Mouse (Mus musculus) CH12.LX (cell line): ENCODE results near the gene Car4. TPM values are rescaled to one million over a fixed set of nuclear protein-coding genes. Genes with fewer than 3 reads are reported as not detected.

ENCODE experiments used
- DNase-seq: peaks from one replicate; pipeline ENCODE4 v3.0.0-alpha.2; 2013; ENCODE audit errors: extremely low read depth
- H3K27ac ChIP-seq: 2 replicates; pipeline ENCODE4 v1.5.1; 2012; ENCODE audit warnings: low read depth, mild to moderate bottlenecking, control low read depth, moderate library complexity; ENCODE audit not compliant: insufficient read depth
- H3K27me3 ChIP-seq: replicated peaks from 2 replicates; pipeline ENCODE3; 2012; ENCODE audit warnings: inconsistent platforms
- H3K36me3 ChIP-seq, 2 experiments: replicated peaks in 1 of 2; 2 replicates each; pipeline versions ENCODE3 to v1.6.1; 2012; ENCODE audit warnings: inconsistent platforms in 1 of 2, low read length in 1 of 2, mild to moderate bottlenecking in 1 of 2, mixed read lengths in 1 of 2, moderate library complexity in 1 of 2; ENCODE audit not compliant: control insufficient read depth in 1 of 2, insufficient read depth in 1 of 2
- H3K4me1 ChIP-seq, 2 experiments: 2 replicates each; pipeline ENCODE4 v1.6.1; 2012; ENCODE audit warnings: inconsistent platforms in 1 of 2, moderate library complexity in 1 of 2; ENCODE audit not compliant: insufficient read depth in 2 of 2, control insufficient read depth in 1 of 2
- H3K4me2 ChIP-seq: 2 replicates; pipeline ENCODE4 v1.6.1; 2012; ENCODE audit warnings: low read depth, mild to moderate bottlenecking, control low read depth; ENCODE audit not compliant: poor library complexity, insufficient read depth, severe bottlenecking
- H3K4me3 ChIP-seq, 3 experiments: fragments of 150-350 bp in 1 of 3; sonication (generic) in 1 of 3; replicated peaks in 1 of 3; 2 replicates each; pipeline versions ENCODE3 to v1.5.1; 2011 to 2012; ENCODE audit warnings: low read depth in 2 of 3, low read length in 2 of 3, mild to moderate bottlenecking in 2 of 3, moderate library complexity in 2 of 3, control low read depth in 1 of 3, improper control_type of control experiment in 1 of 3, inconsistent platforms in 1 of 3, mixed read lengths in 1 of 3; ENCODE audit not compliant: poor library complexity in 1 of 3
- H3K79me2 ChIP-seq: replicated peaks from 2 replicates; pipeline ENCODE4 v1.6.1; 2012; ENCODE audit warnings: mild to moderate bottlenecking, moderate library complexity; ENCODE audit not compliant: control insufficient read depth, poor library complexity, insufficient read depth, severe bottlenecking; ENCODE audit errors: extremely low read depth
- H3K9ac ChIP-seq: 2 replicates; pipeline ENCODE4 v1.6.1; 2012; ENCODE audit warnings: low read depth, mild to moderate bottlenecking, control low read depth, moderate library complexity; ENCODE audit not compliant: insufficient read depth
- H3K9me3 ChIP-seq: replicated peaks from 2 replicates; pipeline ENCODE3; 2012; ENCODE audit warnings: low read length, inconsistent platforms, mixed read lengths
- CHD2 ChIP-seq: IDR thresholded peaks from 2 replicates; pipeline ENCODE4 v1.6.1; 2011; ENCODE audit warnings: low read length, improper control_type of control experiment
- E2F4 ChIP-seq: IDR thresholded peaks from 2 replicates; pipeline ENCODE4 v1.6.1; 2011; ENCODE audit warnings: low read depth, low read length, improper control_type of control experiment; ENCODE audit not compliant: insufficient replicate concordance
- ELF1 ChIP-seq: IDR thresholded peaks from 2 replicates; pipeline ENCODE4 v1.6.1; 2014; ENCODE audit warnings: low read depth, mild to moderate bottlenecking, inconsistent platforms, low read length, improper control_type of control experiment
- MAFK ChIP-seq: IDR thresholded peaks from 2 replicates; pipeline ENCODE4 v1.6.1; 2011; ENCODE audit warnings: low read length, improper control_type of control experiment; ENCODE audit not compliant: insufficient replicate concordance
- MAZ ChIP-seq: IDR thresholded peaks from 2 replicates; pipeline ENCODE4 v1.6.1; 2012; ENCODE audit warnings: low read depth, mild to moderate bottlenecking, inconsistent platforms, low read length, improper control_type of control experiment, moderate library complexity
- MEF2A ChIP-seq: IDR thresholded peaks from 2 replicates; pipeline ENCODE4 v1.6.1; 2014; ENCODE audit warnings: low read depth, mild to moderate bottlenecking, inconsistent platforms, low read length, improper control_type of control experiment, borderline replicate concordance
- PAX5 ChIP-seq: IDR thresholded peaks from 2 replicates; pipeline ENCODE4 v1.6.1; 2012; ENCODE audit warnings: low read length, inconsistent platforms, mixed read lengths
- RAD21 ChIP-seq: IDR thresholded peaks from 2 replicates; pipeline ENCODE4 v1.6.1; 2011; ENCODE audit warnings: low read depth, mild to moderate bottlenecking, low read length, improper control_type of control experiment, moderate library complexity
- TBP ChIP-seq: conservative IDR thresholded peaks from 2 replicates; pipeline ENCODE4 v1.6.1; 2011; ENCODE audit warnings: low read depth, low read length, improper control_type of control experiment
- TCF12 ChIP-seq: IDR thresholded peaks from 2 replicates; pipeline ENCODE4 v1.6.1; 2014; ENCODE audit warnings: low read depth, mild to moderate bottlenecking, inconsistent platforms, low read length, improper control_type of control experiment
- ZKSCAN1 ChIP-seq: IDR thresholded peaks from 2 replicates; pipeline ENCODE4 v1.6.1; 2012; ENCODE audit warnings: low read depth, inconsistent platforms, low read length, improper control_type of control experiment, borderline replicate concordance
- dilution Hi-C: fragments of 300-500 bp; cut with MboI; formaldehyde crosslinking; loops from 2 replicates; pipeline ENCODE4 v1.14.3; 2020; ENCODE audit warnings: low sequenced_read_pairs; ENCODE audit not compliant: extremely low pct_unique_long_range_greater_than_20kb, extremely low pct_ligation_motif_present
- in situ Hi-C: fragments of 300-500 bp; cut with MboI; formaldehyde crosslinking; loops from 3 replicates; pipeline ENCODE4 v1.14.3; 2019; ENCODE audit warnings: low sequenced_read_pairs, low pct_ligation_motif_present, low pct_unique_long_range_greater_than_20kb, mixed read lengths
- polyA plus RNA-seq: library from polyadenylated mRNA; unstranded; fragments of >175 nt; gene quantifications from 2 replicates; pipeline ENCODE4 v1.2.1, GENCODE M21; 2012; ENCODE audit warnings: low read depth; ENCODE audit not compliant: insufficient read length
- total RNA-seq, 2 experiments: library from RNA; depleted of rRNA; stranded (reverse); fragments of 300-350 nt in 1 of 2; fragments of >200 nt in 1 of 2; gene quantifications; 2 replicates each; pipeline ENCODE4 v1.2.3; 2012 to 2014

Gene Car4
- total and polyA plus RNA-seq, 3 experiments = not detected

DNA sequence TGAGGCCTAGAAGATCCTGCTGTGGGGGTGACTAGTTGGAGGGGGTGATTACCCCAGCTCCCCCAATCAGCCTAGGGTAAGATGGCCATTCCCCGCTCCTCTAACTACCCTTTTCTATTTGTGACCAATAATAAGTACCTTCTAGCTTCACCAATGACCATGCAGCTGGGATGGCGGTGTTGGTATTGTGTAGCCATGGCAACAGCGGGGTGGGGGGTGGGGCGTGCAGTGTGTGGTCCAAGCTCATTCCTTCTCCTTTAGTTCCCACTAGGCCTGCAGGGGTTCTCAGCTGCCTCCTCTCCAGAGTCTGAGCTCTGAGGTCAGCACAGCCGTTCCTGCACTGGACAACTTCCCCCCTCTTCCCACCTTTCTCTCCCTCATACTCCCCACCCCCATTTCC, 9.5 kb downstream of the Car4 start:
- in situ Hi-C loops = loop anchor here (5.0 kb wide), 1 partner anchor 50 kb away; the partner anchor contains the start of gene Znhit3

DNA sequence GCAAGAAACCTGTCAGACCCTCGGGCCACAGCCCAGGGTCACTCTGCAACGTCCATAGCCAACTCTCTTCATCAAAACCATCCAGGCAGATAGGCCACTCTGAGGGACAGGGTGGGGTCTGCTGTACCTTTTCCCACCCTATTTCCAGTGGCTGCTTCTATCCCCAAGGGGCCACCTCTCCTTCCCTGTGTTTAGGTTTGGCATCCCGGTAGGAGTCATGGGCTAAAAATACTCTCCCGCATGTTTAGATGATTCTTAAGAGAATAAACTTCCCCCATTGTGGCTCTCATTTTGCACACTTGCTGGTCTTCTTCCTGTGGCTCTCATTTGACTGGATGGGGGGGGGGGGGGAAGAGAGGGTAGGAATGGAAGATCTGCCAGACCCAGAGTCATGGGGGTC, 10.7 kb downstream of the Car4 start:
- in situ Hi-C loops = loop anchor here (5.0 kb wide), 1 partner anchor 51 kb away; the partner anchor contains the start of gene Znhit3
- no peaks in the 10 kb centered on the region for H3K9me3 ChIP-seq
- no peak for DNase-seq
- H3K4me1 ChIP-seq = peaks cover 5 to 32% of the 10 kb centered on the region in 2 experiments; a peak in 2 of 4 replicates
- no peaks in the 10 kb centered on the region for H3K36me3 ChIP-seq
- no peak overlapping the region for H3K4me3 ChIP-seq
- H3K27ac ChIP-seq = no peak overlapping the region
- no peaks in the 10 kb centered on the region for H3K79me2 ChIP-seq
- H3K9ac ChIP-seq = no peak overlapping the region
- dilution Hi-C loops = no loop called here
- no peak overlapping the region for H3K4me2 ChIP-seq
- no peak for TF ChIP-seq MAFK
- TF ChIP-seq ZKSCAN1 = no peak
- TF ChIP-seq E2F4 = no peak
- peaks cover 30% of the 10 kb centered on the region for H3K27me3 ChIP-seq

More for the DNA sequence above, 9.5 kb downstream of the Car4 start:
- dilution Hi-C loops = no loop called here
- TF ChIP-seq E2F4 = no peak
- TF ChIP-seq CHD2 = peak; percentile 12; the same call in 1 of the 2 replicates
- Histone ChIP-seq H3K27ac (no peak overlapping the region), H3K9me3 (no peaks in the 10 kb centered on the region), H3K4me3 (no peak overlapping the region), H3K4me2 (no peak overlapping the region), H3K9ac (no peak overlapping the region), H3K27me3 (peaks cover 41% of the 10 kb centered on the region), H3K36me3 (no peaks in the 10 kb centered on the region), H3K4me1 (peaks cover 5 to 30% of the 10 kb centered on the region in 2 experiments; a peak in 2 of 4 replicates), H3K79me2 (no peaks in the 10 kb centered on the region)
- no peak for DNase-seq

DNA sequence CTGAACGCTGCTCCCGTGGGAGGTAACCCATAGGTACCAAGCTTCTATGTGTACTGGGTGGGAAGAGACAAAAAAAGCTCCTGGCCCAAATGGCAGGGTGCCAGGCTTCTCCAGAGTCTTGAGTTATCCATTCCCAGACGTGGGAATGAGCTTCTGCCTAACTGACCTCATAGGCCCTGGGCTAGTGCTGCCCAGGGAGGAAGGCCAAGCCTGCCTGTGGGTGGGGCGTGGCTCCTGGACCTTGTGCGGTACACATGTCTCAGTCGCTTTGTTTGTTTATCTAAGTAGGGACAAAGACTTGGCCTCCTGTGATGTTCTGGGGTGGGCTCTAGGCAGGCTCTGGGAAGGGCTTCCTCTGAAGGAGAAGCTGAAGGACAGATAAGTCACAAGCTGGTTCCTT, 11.2 kb downstream of the Car4 start:
- no peak for DNase-seq
- Histone ChIP-seq H3K4me3 (no peak overlapping the region), H3K36me3 (no peaks in the 10 kb centered on the region), H3K27ac (no peak overlapping the region), H3K9ac (no peak overlapping the region), H3K27me3 (peaks cover 26% of the 10 kb centered on the region), H3K4me2 (no peak overlapping the region), H3K4me1 (peaks cover 5 to 32% of the 10 kb centered on the region in 2 experiments; a peak in 2 of 4 replicates), H3K9me3 (no peaks in the 10 kb centered on the region), H3K79me2 (no peaks in the 10 kb centered on the region)
- in situ Hi-C loops = loop anchor here (5.0 kb wide), 1 partner anchor 51 kb away; the partner anchor contains the start of gene Znhit3
- TF ChIP-seq MAZ = no peak
- dilution Hi-C loops = no loop called here

DNA sequence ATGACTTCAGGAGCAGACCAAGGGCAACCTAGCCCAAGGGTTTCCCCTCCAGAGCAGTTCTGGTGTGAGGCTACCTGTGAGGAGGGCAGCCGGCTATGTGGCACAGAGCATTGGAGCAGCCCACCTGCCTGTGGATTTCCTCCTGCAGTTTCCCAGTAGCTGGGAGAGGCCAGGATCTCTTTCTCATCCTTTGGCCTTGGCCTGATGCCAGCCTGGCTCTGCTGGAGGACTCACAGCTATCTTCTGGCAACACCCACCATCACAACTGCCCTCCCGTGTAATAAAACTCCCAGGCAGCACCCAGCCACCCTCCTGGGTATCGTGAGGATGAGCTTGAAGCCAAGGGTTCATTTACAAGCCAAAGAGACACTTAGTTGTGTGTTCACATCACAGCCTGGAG, 14.5 kb downstream of the Car4 start:
- Histone ChIP-seq H3K36me3 (no peaks in the 10 kb centered on the region), H3K9me3 (no peaks in the 10 kb centered on the region), H3K4me2 (no peak overlapping the region), H3K27me3 (no peaks in the 10 kb centered on the region), H3K79me2 (no peaks in the 10 kb centered on the region), H3K4me1 (peaks cover 5 to 32% of the 10 kb centered on the region in 2 experiments; a peak in 2 of 4 replicates), H3K9ac (no peak overlapping the region), H3K4me3 (no peak overlapping the region), H3K27ac (no peak overlapping the region)
- DNase-seq = no peak
- TF ChIP-seq MEF2A = no peak
- TF ChIP-seq PAX5 = no peak
- TF ChIP-seq ELF1 = no peak
- no peak for TF ChIP-seq RAD21
- TF ChIP-seq TCF12 = no peak
- TF ChIP-seq TBP = no peak
- in situ Hi-C loops = no loop called here
- dilution Hi-C loops = no loop called here
